Mouse (Mus musculus) myocyte (in vitro differentiated cells): ENCODE measurements around the gene Moxd1. TPM values are rescaled to one million over a fixed set of nuclear protein-coding genes. Genes with fewer than 3 reads are reported as not detected.

Experiments used
- H3K27me3 ChIP-seq: one replicate; pipeline ENCODE4 v1.6.1; 2011; ENCODE audit not compliant: control insufficient read depth, insufficient read depth, insufficient read length
- H3K36me3 ChIP-seq: one replicate; pipeline ENCODE4 v1.6.1; 2011; ENCODE audit not compliant: control insufficient read depth, insufficient read depth
- H3K4me2 ChIP-seq: one replicate; pipeline ENCODE4 v1.6.1; 2011; ENCODE audit warnings: low read depth, control low read depth
- H3K4me3 ChIP-seq: one replicate; pipeline ENCODE4 v1.5.1; 2011; ENCODE audit warnings: mild to moderate bottlenecking, control low read depth, moderate library complexity
- H3K79me2 ChIP-seq: one replicate; pipeline ENCODE4 v1.6.1; 2011; ENCODE audit not compliant: control insufficient read depth, insufficient read depth
- H3ac ChIP-seq: one replicate; pipeline ENCODE4 v1.6.1; 2011; ENCODE audit not compliant: control insufficient read depth, insufficient read length
- CEBPB ChIP-seq: IDR thresholded peaks from 2 replicates; pipeline ENCODE4 v1.6.1; 2011; ENCODE audit warnings: mild to moderate bottlenecking, moderate library complexity; ENCODE audit not compliant: poor library complexity, insufficient read depth, severe bottlenecking
- E2F4 ChIP-seq: IDR thresholded peaks from one replicate; pipeline ENCODE4 v1.6.1; 2011; ENCODE audit warnings: mild to moderate bottlenecking, control low read depth, moderate library complexity; ENCODE audit not compliant: insufficient read depth
- MAX ChIP-seq: IDR thresholded peaks from one replicate; pipeline ENCODE4 v1.6.1; 2011; ENCODE audit warnings: low read depth, mild to moderate bottlenecking, control low read depth
- MYOD1 ChIP-seq, 3 experiments: IDR thresholded peaks; one replicate each; pipeline ENCODE4 v1.6.1; 2011; ENCODE audit warnings: control low read depth in 2 of 3, low read depth in 2 of 3, mild to moderate bottlenecking in 2 of 3, moderate library complexity in 1 of 3; ENCODE audit not compliant: insufficient read length in 2 of 3, control insufficient read depth in 1 of 3
- MYOG ChIP-seq, 3 experiments: IDR thresholded peaks; one replicate each; pipeline ENCODE4 v1.6.1; 2011; ENCODE audit warnings: control low read depth in 2 of 3, low read depth in 2 of 3, mild to moderate bottlenecking in 2 of 3; ENCODE audit not compliant: insufficient read length in 2 of 3, control insufficient read depth in 1 of 3, insufficient read depth in 1 of 3
- POLR2A ChIP-seq: IDR thresholded peaks from one replicate; pipeline ENCODE4 v1.6.1; 2011; ENCODE audit warnings: low read depth, mild to moderate bottlenecking, control low read depth, moderate library complexity; ENCODE audit not compliant: insufficient read length
- POLR2AphosphoS2 ChIP-seq: IDR thresholded peaks from one replicate; pipeline ENCODE4 v1.6.1; 2011; ENCODE audit warnings: low read depth, control low read depth; ENCODE audit not compliant: insufficient read length
- REST ChIP-seq: IDR thresholded peaks from one replicate; pipeline ENCODE4 v1.6.1; 2011; ENCODE audit warnings: mild to moderate bottlenecking, control low read depth, moderate library complexity; ENCODE audit not compliant: insufficient read depth, insufficient read length
- SRF ChIP-seq: IDR thresholded peaks from one replicate; pipeline ENCODE4 v1.6.1; 2011; ENCODE audit warnings: low read depth; ENCODE audit not compliant: control insufficient read depth, insufficient read length
- TCF12 ChIP-seq: IDR thresholded peaks from one replicate; pipeline ENCODE4 v1.6.1; 2011; ENCODE audit warnings: mild to moderate bottlenecking, control low read depth; ENCODE audit not compliant: poor library complexity, insufficient read depth, severe bottlenecking
- TCF3 ChIP-seq: IDR thresholded peaks from one replicate; pipeline ENCODE4 v1.6.1; 2011; ENCODE audit warnings: low read depth, control low read depth; ENCODE audit not compliant: insufficient read length
- USF1 ChIP-seq: IDR thresholded peaks from one replicate; pipeline ENCODE4 v1.6.1; 2011; ENCODE audit warnings: low read depth, mild to moderate bottlenecking, control low read depth, moderate library complexity
- polyA plus RNA-seq: library from polyadenylated mRNA; unstranded; fragments of >200 nt; fragmentation: generic; extraction: Trizol; gene quantifications from one replicate; pipeline ENCODE4 v1.2.1, GENCODE M21; 2012; ENCODE audit warnings: missing spikeins

The Moxd1 gene
- polyA plus RNA-seq, 1 experiment = not detected

GRCm38 (mm10) chr10:24228318-24229183 lies 5.2 kb downstream of the Moxd1 start:
- no peaks in the 10 kb centered on the region for H3K36me3 ChIP-seq
- no peak for TF ChIP-seq USF1
- no peak for TF ChIP-seq POLR2A
- no peak for TF ChIP-seq REST
- TF ChIP-seq MAX = no peak
- TF ChIP-seq POLR2AphosphoS2 = no peak
- TF ChIP-seq SRF = no peak
- TF ChIP-seq MYOD1 (IDR thresholded peaks at IDR 0.05; ENCODE audit: control insufficient read depth in 1 of 3, insufficient read length in 2 of 3, low read depth in 2 of 3) = no peak
- no peak for TF ChIP-seq MYOG (IDR thresholded peaks at IDR 0.05; ENCODE audit: control insufficient read depth in 1 of 3, insufficient read depth in 1 of 3, insufficient read length in 2 of 3, low read depth in 2 of 3)
- no peak for TF ChIP-seq E2F4
- TF ChIP-seq TCF12 = no peak
- no peak for TF ChIP-seq TCF3
- TF ChIP-seq CEBPB = no peak

GRCm38 (mm10) chr10:24232281-24232680 lies 9.0 kb downstream of the Moxd1 start:
- Histone ChIP-seq H3K36me3 (no peaks in the 10 kb centered on the region), H3K4me2 (no peak overlapping the region), H3K27me3 (no peaks in the 10 kb centered on the region), H3K79me2 (no peaks in the 10 kb centered on the region), H3ac (no peak overlapping the region), H3K4me3 (no peak overlapping the region)
- TF ChIP-seq POLR2A (no peak), USF1 (no peak), TCF12 (no peak), MAX (no peak), REST (no peak), MYOG (IDR thresholded peaks at IDR 0.05; ENCODE audit: control insufficient read depth in 1 of 3, insufficient read depth in 1 of 3, insufficient read length in 2 of 3, low read depth in 2 of 3) (no peak), CEBPB (no peak), MYOD1 (IDR thresholded peaks at IDR 0.05; ENCODE audit: control insufficient read depth in 1 of 3, insufficient read length in 2 of 3, low read depth in 2 of 3) (no peak), E2F4 (no peak), TCF3 (no peak), SRF (no peak), POLR2AphosphoS2 (no peak)

More at GRCm38 (mm10) chr10:24228318-24229183, 5.2 kb downstream of the Moxd1 start:
- H3K4me2 ChIP-seq = peak overlapping the region; percentile 69
- no peaks in the 10 kb centered on the region for H3K79me2 ChIP-seq
- peak overlapping the region; percentile 23 for H3K4me3 ChIP-seq
- H3ac ChIP-seq = no peak overlapping the region
- H3K27me3 ChIP-seq = peaks cover 12% of the 10 kb centered on the region

- Histone ChIP-seq H3K4me3 (no peak overlapping the region), H3K36me3 (no peaks in the 10 kb centered on the region), H3K79me2 (no peaks in the 10 kb centered on the region), H3ac (no peak overlapping the region), H3K27me3 (no peaks in the 10 kb centered on the region), H3K4me2 (peak overlapping the region; percentile 18)
- TF ChIP-seq MYOD1 (IDR thresholded peaks at IDR 0.05; ENCODE audit: control insufficient read depth in 1 of 3, insufficient read length in 2 of 3, low read depth in 2 of 3) = peak in 1 of 3 experiments; percentile 44
- TF ChIP-seq POLR2AphosphoS2 = no peak
Observed at GRCm38 (mm10) chr10:24235426-24236283, 12.3 kb downstream of the Moxd1 start.

GRCm38 (mm10) chr10:24246815-24247214 lies 23.5 kb downstream of the Moxd1 start:
- TF ChIP-seq POLR2A (no peak), TCF12 (no peak), SRF (no peak), USF1 (no peak), REST (no peak), CEBPB (no peak), MYOD1 (IDR thresholded peaks at IDR 0.05; ENCODE audit: control insufficient read depth in 1 of 3, insufficient read length in 2 of 3, low read depth in 2 of 3) (no peak), MYOG (IDR thresholded peaks at IDR 0.05; ENCODE audit: control insufficient read depth in 1 of 3, insufficient read depth in 1 of 3, insufficient read length in 2 of 3, low read depth in 2 of 3) (no peak), POLR2AphosphoS2 (no peak), TCF3 (no peak), E2F4 (no peak), MAX (no peak)
- Histone ChIP-seq H3K79me2 (no peaks in the 10 kb centered on the region), H3K4me3 (no peak overlapping the region), H3K4me2 (no peak overlapping the region), H3K27me3 (no peaks in the 10 kb centered on the region), H3ac (no peak overlapping the region), H3K36me3 (no peaks in the 10 kb centered on the region)

GRCm38 (mm10) chr10:24248116-24248515 lies 24.8 kb downstream of the Moxd1 start:
- no peaks in the 10 kb centered on the region for H3K79me2 ChIP-seq
- no peak overlapping the region for H3K4me2 ChIP-seq
- no peaks in the 10 kb centered on the region for H3K36me3 ChIP-seq
- no peak for TF ChIP-seq MYOG (IDR thresholded peaks at IDR 0.05; ENCODE audit: control insufficient read depth in 1 of 3, insufficient read depth in 1 of 3, insufficient read length in 2 of 3, low read depth in 2 of 3)
- no peak for TF ChIP-seq REST
- no peak for TF ChIP-seq CEBPB
- no peaks in the 10 kb centered on the region for H3K27me3 ChIP-seq
- H3ac ChIP-seq = no peak overlapping the region
- H3K4me3 ChIP-seq = no peak overlapping the region
